Mouse (Mus musculus) G1E (cell line): ENCODE measurements at regions not wholly inside any gene's neighbourhood (a gene's known extent, or its start where the extent isn't known, plus 50 kb on each side); places are given as distances from the start of the nearest gene placed in this dataset.

Experiments
- CTCF ChIP-seq: IDR thresholded peaks from 2 replicates; pipeline ENCODE4 v1.5.1; 2012; ENCODE audit warnings: low read depth, low read length, inconsistent platforms, mixed read lengths
- GATA1 ChIP-seq: IDR thresholded peaks from 2 replicates; pipeline ENCODE4 v1.6.1; 2012; ENCODE audit warnings: borderline replicate concordance, low read length, inconsistent platforms, mixed read lengths
- POLR2AphosphoS5 ChIP-seq: IDR thresholded peaks from 2 replicates; pipeline ENCODE4 v1.6.1; 2012; ENCODE audit warnings: low read depth, low read length, inconsistent platforms; ENCODE audit not compliant: insufficient replicate concordance
- TAL1 ChIP-seq: conservative IDR thresholded peaks from 2 replicates; pipeline ENCODE4 v1.6.1; 2012; ENCODE audit warnings: low read depth, low read length, inconsistent platforms, mixed read lengths

DNA sequence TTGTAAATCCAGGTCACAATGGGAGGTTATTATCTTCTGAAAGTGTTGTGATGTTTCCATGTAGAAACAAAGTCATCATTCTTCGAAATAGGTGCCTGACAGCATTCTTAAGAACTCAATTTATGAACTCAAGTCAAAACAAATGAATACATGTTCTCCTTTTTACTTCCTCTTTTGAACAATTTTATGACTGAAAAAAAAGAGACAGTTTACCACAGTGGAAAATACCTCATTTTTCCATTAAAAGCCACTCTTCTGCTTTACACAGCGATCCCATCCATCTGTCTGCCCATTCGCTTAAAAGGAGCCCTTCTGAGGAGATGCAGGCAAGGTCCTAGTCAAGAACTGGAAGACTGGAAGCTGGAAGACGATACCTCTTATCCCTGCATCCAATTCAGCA is 169.5 kb downstream of the Hlx start:
- TF ChIP-seq GATA1 (no peak), CTCF (no peak), POLR2AphosphoS5 (no peak), TAL1 (no peak)
